Mouse (Mus musculus) hindbrain, embryonic 11.5 days (tissue): Measurements from ENCODE around the gene Gm20458. TPM values are rescaled to one million over a fixed set of nuclear protein-coding genes. Genes with fewer than 3 reads are reported as not detected.
A peak's percentile ranks its signal among the peaks of the same experiment; 100 is the strongest.

Source experiments
- ATAC-seq: fragments of 200-750 bp; cut with Nextera tagmentation; 2 replicates; pipeline ENCODE4 v1.8.0; 2017; ENCODE audit warnings: mild to moderate bottlenecking, moderate TSS enrichment, moderate library complexity; ENCODE audit not compliant: low FRiP score
- DNase-seq: peaks from one replicate; pipeline ENCODE4 v3.0.0-alpha.2; 2015; ENCODE audit warnings: low spot score
- H3K27ac ChIP-seq: fragments of 300-500 bp; sonication (generic); 2 replicates; pipeline ENCODE4 v1.5.1; 2014; ENCODE audit warnings: mild to moderate bottlenecking, low read depth, low read length
- H3K27me3 ChIP-seq: fragments of 300-500 bp; sonication (generic); 2 replicates; pipeline ENCODE4 v1.6.1; 2014; ENCODE audit warnings: mild to moderate bottlenecking, low read length, moderate library complexity, mixed read lengths; ENCODE audit not compliant: control insufficient read depth, insufficient read depth
- H3K36me3 ChIP-seq: fragments of 300-500 bp; sonication (generic); 2 replicates; pipeline ENCODE4 v1.6.1; 2014; ENCODE audit warnings: mild to moderate bottlenecking, low read length, moderate library complexity, mixed read lengths; ENCODE audit not compliant: control insufficient read depth, insufficient read depth
- H3K4me1 ChIP-seq: fragments of 300-500 bp; sonication (generic); replicated peaks from 2 replicates; pipeline ENCODE4 v1.6.1; 2014; ENCODE audit warnings: low read length, mixed read lengths; ENCODE audit not compliant: control insufficient read depth, insufficient read depth
- H3K4me2 ChIP-seq: fragments of 300-500 bp; sonication (generic); replicated peaks from 2 replicates; pipeline ENCODE4 v1.6.1; 2014; ENCODE audit warnings: mild to moderate bottlenecking, low read depth, low read length
- H3K4me3 ChIP-seq: fragments of 300-500 bp; sonication (generic); 2 replicates; pipeline ENCODE4 v1.5.1; 2014; ENCODE audit warnings: low read depth, low read length
- H3K9ac ChIP-seq: fragments of 300-500 bp; sonication (generic); 2 replicates; pipeline ENCODE4 v1.6.1; 2014; ENCODE audit warnings: low read depth, low read length
- H3K9me3 ChIP-seq: fragments of 300-500 bp; sonication (generic); 2 replicates; pipeline ENCODE4 v1.6.1; 2016; ENCODE audit warnings: low read length; ENCODE audit not compliant: control insufficient read depth
- WGBS: fragments of 180-500 bp; shearing (Covaris S2); extraction: QIAGEN DNeasy Blood & Tissue Kit; methylation state at CpG from one replicate; pipeline ENCODE4 v1.1.7; 2014; 5-methylcytosine and 5-hydroxymethylcytosine counted together
- polyA plus RNA-seq: library from polyadenylated mRNA; unstranded; fragments of >200 nt; fragmentation: Nextera tagmentation; extraction: Ambion mirVana; gene quantifications from 2 replicates; pipeline ENCODE4 v1.2.1, GENCODE M21; 2014

Gm20458 gene
- polyA plus RNA-seq, 1 experiment from 2014 or later: 4.8 TPM

DNA sequence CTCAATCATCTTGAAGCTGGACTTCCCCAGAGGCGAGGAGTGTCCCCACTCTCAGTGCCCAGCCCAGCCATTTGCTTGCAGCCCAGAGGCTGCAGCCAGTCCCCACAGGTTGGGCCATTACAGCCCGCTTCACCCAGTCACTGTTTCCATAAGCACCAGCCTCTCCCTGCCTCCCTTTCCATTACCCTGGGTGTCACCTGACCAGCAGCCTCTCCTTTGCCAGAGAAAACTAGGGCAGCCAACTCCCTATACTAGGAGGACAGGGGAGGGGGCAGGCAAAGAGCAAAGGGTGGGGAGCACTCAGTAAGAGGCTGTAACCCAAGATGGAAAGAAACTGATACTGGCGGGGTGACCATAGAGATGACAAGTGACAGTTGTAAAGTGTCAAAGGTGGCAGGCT is 23.8 kb upstream of the Gm20458 start:
- DNase-seq: no peak
- Histone ChIP-seq H3K4me3 (no peak overlapping the region), H3K4me1 (0 out of 2 replicates have a peak, but pooled peaks cover 5% of the 10 kb centered on the region), H3K27me3 (no peaks in the 10 kb centered on the region), H3K4me2 (no peak overlapping the region), H3K9ac (no peak overlapping the region), H3K36me3 (no peaks in the 10 kb centered on the region), H3K9me3 (no peaks in the 10 kb centered on the region), H3K27ac (0 out of 2 replicates have a peak overlapping the region, but pooled peaks have one; percentile 30)
- ATAC-seq: no peak
- 55% methylated on average over 3 of the region's 3 CpGs for WGBS

DNA sequence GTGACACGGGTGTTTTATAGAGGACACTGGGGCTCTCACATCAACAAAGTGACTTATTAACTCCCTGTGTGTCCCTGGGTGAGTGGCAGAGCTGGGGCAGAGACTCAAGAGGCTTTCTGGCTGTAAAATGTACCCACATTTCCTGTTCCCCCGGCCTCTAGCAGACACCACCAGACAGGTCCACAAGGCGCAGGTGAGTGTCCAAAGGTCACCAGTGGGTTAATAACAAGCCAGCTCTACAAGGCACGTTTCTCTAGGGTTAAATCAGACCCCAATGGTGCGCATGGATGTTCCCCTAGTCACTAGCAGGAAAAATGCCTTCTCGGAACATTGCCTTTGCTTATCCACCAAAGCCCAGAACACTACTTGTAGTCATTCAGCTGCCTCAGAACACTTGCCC is 23.1 kb upstream of the Gm20458 start:
- Histone ChIP-seq H3K27ac (no peak overlapping the region), H3K36me3 (no peaks in the 10 kb centered on the region), H3K27me3 (no peaks in the 10 kb centered on the region), H3K4me1 (0 out of 2 replicates have a peak, but pooled peaks cover under 1% of the 10 kb centered on the region), H3K9ac (no peak overlapping the region), H3K4me2 (no peak overlapping the region), H3K9me3 (no peaks in the 10 kb centered on the region), H3K4me3 (no peak overlapping the region)
- DNase-seq (no peak), ATAC-seq (no peak)
- 69% methylated on average over 6 of the region's 6 CpGs for whole genome bisulfite sequencing

DNA sequence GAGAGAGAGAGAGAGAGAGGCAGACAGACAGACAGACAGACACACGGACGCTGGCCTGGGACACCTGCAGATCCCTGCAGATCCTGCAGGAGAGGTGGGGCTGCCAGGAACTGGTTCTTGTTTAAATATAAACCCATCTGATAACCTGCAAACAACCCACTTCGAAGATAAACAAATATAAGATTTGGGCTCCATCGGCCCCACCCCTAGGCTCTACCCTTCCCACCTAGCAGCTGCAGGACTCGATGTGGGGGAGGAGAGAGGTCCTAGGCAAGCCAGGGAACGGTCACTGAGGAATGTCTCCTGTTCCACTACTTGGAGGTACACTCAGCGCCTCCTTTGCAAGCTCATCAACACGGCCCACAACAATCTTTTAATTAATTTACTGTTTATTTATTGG is 22.5 kb upstream of the Gm20458 start:
- H3K4me2 ChIP-seq: no peak overlapping the region
- no peak for ATAC-seq
- DNase-seq: no peak
- no peaks in the 10 kb centered on the region for H3K4me1 ChIP-seq
- no peak overlapping the region for H3K4me3 ChIP-seq
- no peaks in the 10 kb centered on the region for H3K9me3 ChIP-seq
- H3K36me3 ChIP-seq: no peaks in the 10 kb centered on the region
- H3K27ac ChIP-seq: no peak overlapping the region
- no peak overlapping the region for H3K9ac ChIP-seq
- 74% methylated on average over 8 of the region's 8 CpGs for WGBS
- no peaks in the 10 kb centered on the region for H3K27me3 ChIP-seq

DNA sequence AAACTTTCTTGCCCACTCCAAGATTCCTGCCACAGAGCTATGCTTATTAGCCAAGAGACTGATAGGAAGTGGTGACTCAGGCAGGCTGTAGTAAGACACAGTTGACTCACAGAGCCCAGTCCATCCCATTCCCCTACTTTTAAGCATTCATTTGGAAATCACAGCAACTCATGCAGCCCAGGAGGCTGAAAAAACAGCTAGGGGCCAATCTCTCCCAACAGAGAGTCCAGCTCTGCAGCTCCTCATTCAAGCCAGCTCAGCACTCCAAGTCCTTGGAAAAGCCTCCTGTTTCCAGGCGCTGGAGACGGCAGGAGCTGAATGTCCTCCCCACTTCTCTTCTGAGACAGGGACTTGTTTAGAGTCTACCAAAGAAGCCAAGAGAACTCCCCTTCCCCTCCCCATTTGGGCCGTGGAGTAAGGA is 21.8 kb upstream of the Gm20458 start:
- Histone ChIP-seq H3K27ac (no peak overlapping the region), H3K9me3 (no peaks in the 10 kb centered on the region), H3K9ac (no peak overlapping the region), H3K4me1 (no peaks in the 10 kb centered on the region; the same call in 1 of the 2 replicates), H3K4me2 (no peak overlapping the region), H3K27me3 (no peaks in the 10 kb centered on the region), H3K4me3 (no peak overlapping the region), H3K36me3 (no peaks in the 10 kb centered on the region)
- no peak for ATAC-seq
- WGBS: 74% methylated on average over 3 of the region's 3 CpGs
- no peak for DNase-seq

DNA sequence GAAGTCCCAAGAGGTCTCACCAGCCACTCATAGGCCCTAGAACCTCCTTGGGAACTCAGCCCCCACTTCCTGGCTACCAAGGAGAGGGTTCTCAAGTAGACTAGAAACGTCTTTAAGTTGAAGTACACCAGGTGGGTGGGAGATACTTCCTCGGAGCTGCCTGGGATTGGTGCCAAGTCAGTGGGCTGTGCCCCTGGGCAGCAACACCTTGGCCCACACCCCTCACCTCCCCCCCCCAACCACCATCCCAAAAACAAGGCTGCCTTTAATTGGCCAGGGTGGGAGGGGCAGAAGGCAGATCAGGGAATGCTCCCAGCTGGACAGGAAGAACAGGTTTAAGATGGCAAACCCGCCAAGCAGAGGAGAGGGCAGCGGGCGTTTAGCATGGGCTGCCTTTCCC is 20.5 kb upstream of the Gm20458 start:
- Histone ChIP-seq H3K4me3 (no peak overlapping the region), H3K4me2 (no peak overlapping the region), H3K9me3 (no peaks in the 10 kb centered on the region), H3K36me3 (no peaks in the 10 kb centered on the region), H3K9ac (no peak overlapping the region), H3K27ac (no peak overlapping the region), H3K4me1 (no peaks in the 10 kb centered on the region; the same call in 1 of the 2 replicates), H3K27me3 (no peaks in the 10 kb centered on the region)
- ATAC-seq (no peak), DNase-seq (no peak)
- WGBS: 81% methylated on average over 5 of the region's 5 CpGs

DNA sequence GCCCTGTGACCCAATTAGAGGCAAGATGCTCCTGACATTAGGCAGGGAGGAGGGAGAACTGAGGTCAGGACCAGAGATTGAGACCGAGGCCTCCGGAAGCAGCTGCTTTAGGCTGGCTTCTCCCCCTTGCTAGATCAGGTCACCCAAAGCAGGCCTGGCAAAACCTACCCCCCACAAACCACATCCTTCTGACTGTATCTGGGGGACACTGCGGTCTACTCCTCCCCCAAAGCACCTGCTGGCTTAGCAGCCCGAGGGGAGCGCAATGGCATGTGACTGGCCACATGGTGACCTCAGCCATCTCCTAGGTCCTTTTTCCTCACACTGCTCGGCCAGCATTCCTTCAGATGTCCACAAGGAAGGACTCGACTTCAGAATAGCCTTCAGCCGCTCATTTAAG is 19.6 kb upstream of the Gm20458 start:
- WGBS: 35% methylated on average over 8 of the region's 8 CpGs
- ATAC-seq (no peak), DNase-seq (no peak)
- H3K9ac ChIP-seq: no peak overlapping the region
- no peaks in the 10 kb centered on the region for H3K27me3 ChIP-seq
- H3K4me2 ChIP-seq: no peak overlapping the region
- no peak overlapping the region for H3K27ac ChIP-seq
- H3K36me3 ChIP-seq: no peaks in the 10 kb centered on the region
- no peak overlapping the region for H3K4me3 ChIP-seq
- H3K4me1 ChIP-seq: no peaks in the 10 kb centered on the region; the same call in 1 of the 2 replicates
- H3K9me3 ChIP-seq: no peaks in the 10 kb centered on the region

DNA sequence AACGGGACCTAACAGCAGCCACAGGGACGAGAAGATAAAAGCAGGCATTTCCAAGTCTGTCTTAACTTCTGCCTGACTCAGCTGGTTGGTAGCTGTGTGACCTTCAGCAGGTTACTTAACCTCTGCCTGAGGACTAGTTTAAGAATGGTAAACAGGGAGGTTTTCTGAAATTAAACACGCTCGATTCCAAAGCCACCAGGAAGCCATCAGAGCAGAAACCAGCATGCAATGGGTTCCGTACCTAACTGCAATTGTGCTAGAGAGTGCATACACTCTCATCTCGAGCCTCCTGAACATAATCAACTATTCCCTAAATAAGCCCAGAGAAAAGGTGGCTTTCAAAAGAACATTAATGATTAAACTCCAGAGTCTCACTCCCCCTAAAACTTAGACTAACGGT is 19.0 kb upstream of the Gm20458 start:
- Histone ChIP-seq H3K27me3 (no peaks in the 10 kb centered on the region), H3K4me1 (no peaks in the 10 kb centered on the region; the same call in 1 of the 2 replicates), H3K36me3 (no peaks in the 10 kb centered on the region), H3K9ac (peak overlapping the region; percentile 66; the same call in 1 of the 2 replicates), H3K4me3 (0 out of 2 replicates have a peak overlapping the region, but pooled peaks have one; percentile 50), H3K27ac (no peak overlapping the region), H3K4me2 (peak overlapping the region; percentile 79), H3K9me3 (no peaks in the 10 kb centered on the region)
- DNase-seq (no peak), ATAC-seq (no peak)
- WGBS: 27% methylated on average over 7 of the region's 7 CpGs

DNA sequence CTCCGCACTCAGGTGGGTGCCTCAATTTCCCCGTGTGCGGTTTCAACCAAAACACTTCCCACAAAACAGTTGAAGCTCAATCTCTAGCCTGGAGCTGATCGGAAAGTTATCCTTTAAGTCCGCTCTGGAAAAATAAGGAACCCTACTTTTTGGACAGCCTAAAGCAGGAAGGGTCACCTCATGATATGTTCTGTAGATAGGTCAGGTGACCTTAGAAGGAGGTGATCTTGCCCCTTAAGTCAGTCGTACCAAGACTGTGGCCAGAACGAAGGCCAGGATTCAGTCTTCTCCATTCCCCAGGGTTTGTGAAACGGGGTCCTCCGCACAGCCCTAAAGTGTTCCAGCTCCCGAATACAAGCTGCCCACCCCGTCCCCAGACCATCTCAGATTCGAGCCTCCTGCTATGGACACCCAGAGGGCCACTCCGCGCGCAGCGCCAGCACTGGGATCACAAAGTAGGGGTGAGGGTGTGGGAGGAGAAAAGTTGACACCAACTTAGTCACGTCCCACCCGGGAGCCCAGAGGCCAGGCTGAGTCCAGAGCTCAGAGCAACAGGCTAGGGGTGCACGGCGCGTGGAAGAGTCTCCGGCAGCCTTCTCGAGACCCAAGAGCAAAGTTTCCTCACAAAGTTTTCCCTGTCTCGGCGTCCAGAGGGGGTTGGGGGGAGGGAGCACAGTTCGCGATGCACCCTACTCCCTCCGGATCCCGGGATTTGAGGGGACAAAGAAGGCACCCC is 18.3 kb upstream of the Gm20458 start:
- DNase-seq: no peak
- Histone ChIP-seq H3K9ac (peak overlapping the region; percentile 66), H3K4me1 (no peaks in the 10 kb centered on the region; the same call in 1 of the 2 replicates), H3K4me2 (peak overlapping the region; percentile 79), H3K27ac (no peak overlapping the region), H3K27me3 (no peaks in the 10 kb centered on the region), H3K36me3 (no peaks in the 10 kb centered on the region), H3K4me3 (peak overlapping the region; percentile 50), H3K9me3 (no peaks in the 10 kb centered on the region)
- ATAC-seq: peak; percentile 68
- WGBS: 2% methylated on average over 29 of the region's 29 CpGs

DNA sequence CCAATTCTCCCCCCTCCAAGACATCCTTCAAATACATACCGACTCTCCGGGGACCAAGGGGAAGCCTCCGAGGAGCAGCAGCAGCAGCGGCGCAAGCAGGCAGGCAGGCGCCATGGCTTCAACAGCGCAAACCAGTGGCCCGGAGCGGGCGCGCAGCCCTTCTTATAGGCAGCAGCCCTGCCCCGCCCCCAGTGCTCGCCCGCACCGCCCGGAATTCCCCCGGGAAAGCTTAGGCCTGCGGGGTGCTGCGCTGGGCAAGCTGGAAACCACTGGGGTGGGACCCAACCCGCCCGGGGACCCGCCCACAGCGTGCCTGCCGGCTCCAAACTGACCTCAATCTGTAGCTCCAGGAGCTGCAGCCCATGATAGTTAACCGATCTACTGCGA is 17.7 kb upstream of the Gm20458 start:
- DNase-seq (peak; percentile 83), ATAC-seq (peak; percentile 90)
- Histone ChIP-seq H3K9ac (peak overlapping the region; percentile 66), H3K27ac (no peak overlapping the region), H3K36me3 (no peaks in the 10 kb centered on the region), H3K27me3 (no peaks in the 10 kb centered on the region), H3K4me2 (peak overlapping the region; percentile 79), H3K4me1 (no peaks in the 10 kb centered on the region; the same call in 1 of the 2 replicates), H3K9me3 (no peaks in the 10 kb centered on the region), H3K4me3 (peak overlapping the region; percentile 50)
- WGBS: 0% methylated on average over 26 of the region's 26 CpGs
